Mouse (Mus musculus) heart, postnatal 0 days (tissue): ENCODE measurements at regions not wholly inside any gene's neighbourhood (a gene's known extent, or its start where the extent isn't known, plus 50 kb on each side); places are given as distances from the start of the nearest gene placed in this dataset.

Experiments
- ATAC-seq: fragments of 200-750 bp; cut with Nextera tagmentation; 2 replicates; pipeline ENCODE4 v1.8.0; 2017; ENCODE audit warnings: low read depth, moderate number of reproducible peaks, moderate library complexity; ENCODE audit not compliant: insufficient read depth
- DNase-seq: peaks from one replicate; pipeline ENCODE4 v3.0.0-alpha.2; 2016; ENCODE audit warnings: low spot score
- H3K27ac ChIP-seq: fragments of 300-500 bp; sonication (generic); 2 replicates; pipeline ENCODE4 v1.5.1; 2014; ENCODE audit warnings: low read depth, mild to moderate bottlenecking
- H3K27me3 ChIP-seq: fragments of 300-500 bp; sonication (generic); 2 replicates; pipeline ENCODE4 v1.6.1; 2014; ENCODE audit warnings: low read length, mixed read lengths; ENCODE audit not compliant: control insufficient read depth, insufficient read depth
- H3K36me3 ChIP-seq: fragments of 300-500 bp; sonication (generic); replicated peaks from 2 replicates; pipeline ENCODE4 v1.6.1; 2014; ENCODE audit warnings: low read length, mixed read lengths; ENCODE audit not compliant: control insufficient read depth, insufficient read depth
- H3K4me1 ChIP-seq: fragments of 300-500 bp; sonication (generic); 2 replicates; pipeline ENCODE4 v1.6.1; 2014; ENCODE audit warnings: antibody characterized with exemption; ENCODE audit not compliant: control insufficient read depth, insufficient read depth
- H3K4me2 ChIP-seq: fragments of 300-500 bp; sonication (generic); 2 replicates; pipeline ENCODE4 v1.6.1; 2014; ENCODE audit warnings: low read depth, mild to moderate bottlenecking, low read length, moderate library complexity
- H3K4me3 ChIP-seq: fragments of 300-500 bp; sonication (generic); 2 replicates; pipeline ENCODE4 v1.5.1; 2014; ENCODE audit warnings: low read depth, low read length
- H3K9ac ChIP-seq: fragments of 300-500 bp; sonication (generic); replicated peaks from 2 replicates; pipeline ENCODE4 v1.6.1; 2014; ENCODE audit warnings: low read depth, low read length, mixed read lengths
- H3K9me3 ChIP-seq: fragments of 300-500 bp; sonication (generic); replicated peaks from 2 replicates; pipeline ENCODE4 v1.6.1; 2016; ENCODE audit warnings: low read length; ENCODE audit not compliant: control insufficient read depth
- CTCF ChIP-seq: IDR thresholded peaks from 2 replicates; pipeline ENCODE4 v1.5.1; 2016; ENCODE audit warnings: antibody characterized with exemption, control low read depth, low read depth
- EP300 ChIP-seq: IDR thresholded peaks from 2 replicates; pipeline ENCODE4 v1.6.1; 2016; ENCODE audit warnings: antibody characterized with exemption, low read depth
- WGBS: fragments of 180-500 bp; shearing (Covaris S2); extraction: QIAGEN DNeasy Blood & Tissue Kit; methylation state at CpG from one replicate; pipeline ENCODE4 v1.1.7; 2014; 5-methylcytosine and 5-hydroxymethylcytosine counted together

GRCm38 (mm10) chr11:44049253-44049976, 148.4 kb upstream of the Adra1b start:
- Histone ChIP-seq H3K4me3 (no peak overlapping the region), H3K4me1 (no peaks in the 10 kb centered on the region), H3K9me3 (no peaks in the 10 kb centered on the region), H3K27ac (no peak overlapping the region), H3K9ac (no peak overlapping the region), H3K4me2 (no peak overlapping the region), H3K36me3 (no peaks in the 10 kb centered on the region), H3K27me3 (no peaks in the 10 kb centered on the region)
- ATAC-seq (no peak), DNase-seq (no peak)
- TF ChIP-seq EP300 (no peak), CTCF (no peak)
- 62% methylated on average over 5 of the region's 5 CpGs for WGBS

DNA sequence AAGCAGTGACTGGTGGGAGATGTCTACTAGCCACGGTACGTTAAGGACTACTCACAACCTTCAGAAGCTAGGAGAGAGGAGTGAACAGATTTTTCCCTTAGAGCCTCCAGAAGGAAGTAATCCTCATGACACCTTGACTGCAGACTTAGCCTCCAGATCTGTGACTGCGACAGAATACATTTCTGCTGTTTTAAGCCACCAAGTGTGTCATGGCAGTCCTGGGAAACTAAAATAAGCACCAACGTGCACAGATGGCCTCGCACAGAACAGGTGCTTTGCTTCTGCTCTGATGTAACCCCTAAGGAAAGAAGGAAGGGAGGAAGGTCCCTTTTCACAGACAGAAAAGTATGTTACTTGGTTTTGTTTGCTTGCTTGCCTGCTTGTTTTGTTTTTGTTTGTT, 151.5 kb upstream of the Adra1b start:
- H3K36me3 ChIP-seq, result no peaks in the 10 kb centered on the region
- H3K4me3 ChIP-seq, result no peak overlapping the region
- WGBS, result 81% methylated on average over 5 of the region's 5 CpGs
- H3K27ac ChIP-seq, result no peak overlapping the region
- no peaks in the 10 kb centered on the region for H3K9me3 ChIP-seq
- ATAC-seq, result no peak
- no peak for TF ChIP-seq CTCF
- no peak for TF ChIP-seq EP300
- no peaks in the 10 kb centered on the region for H3K27me3 ChIP-seq
- H3K4me2 ChIP-seq, result no peak overlapping the region
- DNase-seq, result no peak
- H3K9ac ChIP-seq, result no peak overlapping the region
- H3K4me1 ChIP-seq, result no peaks in the 10 kb centered on the region

DNA sequence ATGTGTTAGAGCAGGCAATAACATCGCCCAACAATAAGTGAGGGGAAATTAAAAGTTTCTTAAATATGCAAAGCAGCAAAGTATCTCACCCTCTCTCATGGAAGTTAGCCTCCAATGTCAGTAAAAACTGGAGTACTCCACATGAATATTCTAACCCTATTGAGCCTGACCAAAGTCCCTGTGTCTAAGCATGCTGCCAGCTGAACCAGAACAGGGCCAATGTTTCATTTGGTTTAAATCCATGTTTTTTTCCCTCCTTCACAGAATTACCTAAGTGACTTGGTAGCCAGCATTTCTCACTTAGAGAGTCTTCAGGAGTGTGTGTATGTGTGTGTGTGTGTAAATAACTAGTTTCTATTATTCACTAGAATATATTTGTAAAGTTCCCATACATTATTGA, 161.4 kb upstream of the Adra1b start:
- H3K9ac ChIP-seq, result no peak overlapping the region
- ATAC-seq, result no peak
- no peak overlapping the region for H3K27ac ChIP-seq
- no peaks in the 10 kb centered on the region for H3K9me3 ChIP-seq
- 82% methylated on average over 1 of the region's 1 CpGs for WGBS
- no peak overlapping the region for H3K4me2 ChIP-seq
- H3K27me3 ChIP-seq, result no peaks in the 10 kb centered on the region
- no peaks in the 10 kb centered on the region for H3K36me3 ChIP-seq
- no peak overlapping the region for H3K4me3 ChIP-seq
- H3K4me1 ChIP-seq, result no peaks in the 10 kb centered on the region
- TF ChIP-seq CTCF (no peak), EP300 (no peak)
- no peak for DNase-seq

DNA sequence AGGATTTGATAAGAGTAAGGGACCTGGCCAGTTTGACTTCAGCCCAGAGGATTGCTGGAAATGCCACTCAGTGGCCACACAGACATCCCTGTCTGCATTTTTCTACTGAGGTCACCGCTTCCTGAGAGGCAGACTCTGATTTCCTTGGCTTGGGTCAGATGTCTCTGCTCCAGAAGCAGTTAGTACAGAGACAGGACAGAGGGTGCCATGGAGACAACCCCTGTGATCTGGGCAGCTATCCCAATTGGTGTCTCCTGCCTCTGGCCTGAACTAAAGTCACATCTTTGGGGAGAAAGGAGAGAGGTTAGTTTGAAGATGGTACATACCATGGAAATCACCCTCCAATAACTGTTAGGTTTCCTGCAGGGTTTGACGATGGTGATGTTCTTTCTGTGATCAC, 165.2 kb upstream of the Adra1b start:
- Histone ChIP-seq H3K9ac (no peak overlapping the region), H3K27ac (no peak overlapping the region), H3K4me3 (no peak overlapping the region), H3K4me2 (no peak overlapping the region), H3K36me3 (no peaks in the 10 kb centered on the region), H3K27me3 (no peaks in the 10 kb centered on the region), H3K4me1 (no peaks in the 10 kb centered on the region), H3K9me3 (no peaks in the 10 kb centered on the region)
- ATAC-seq, result no peak
- 89% methylated on average over 2 of the region's 2 CpGs for WGBS
- no peak for TF ChIP-seq CTCF
- no peak for TF ChIP-seq EP300
- DNase-seq, result no peak

GRCm38 (mm10) chr11:44083716-44084115, 182.7 kb upstream of the Adra1b start:
- H3K9ac ChIP-seq, result no peak overlapping the region
- no peak overlapping the region for H3K27ac ChIP-seq
- DNase-seq, result no peak
- no peak overlapping the region for H3K4me3 ChIP-seq
- no peak for ATAC-seq
- no peak overlapping the region for H3K4me2 ChIP-seq
- H3K36me3 ChIP-seq, result no peaks in the 10 kb centered on the region
- no peak for TF ChIP-seq CTCF
- no peak for TF ChIP-seq EP300
- WGBS, result 56% methylated on average over 3 of the region's 3 CpGs
- no peaks in the 10 kb centered on the region for H3K4me1 ChIP-seq
- H3K27me3 ChIP-seq, result no peaks in the 10 kb centered on the region
- no peaks in the 10 kb centered on the region for H3K9me3 ChIP-seq

DNA sequence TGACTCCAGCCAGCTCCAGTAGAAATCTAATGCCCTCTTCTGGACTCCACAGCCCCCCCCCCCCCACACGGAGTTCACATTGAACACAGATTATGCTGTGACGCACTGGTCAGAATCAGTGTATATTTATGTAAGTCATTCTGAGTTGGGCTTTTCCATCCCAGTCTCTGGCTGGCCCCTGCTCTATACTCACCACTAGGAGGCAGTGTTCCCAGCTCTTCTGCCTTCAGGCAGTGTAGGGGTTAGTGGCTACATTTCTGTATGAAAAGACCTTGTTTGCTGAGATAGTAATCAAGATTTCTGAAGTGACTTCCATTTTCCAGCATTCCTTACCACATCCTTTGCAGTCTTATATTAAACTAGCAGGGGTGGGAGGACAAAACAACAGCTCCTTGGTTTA, 185.9 kb upstream of the Adra1b start:
- Histone ChIP-seq H3K9ac (no peak overlapping the region), H3K27me3 (no peaks in the 10 kb centered on the region), H3K4me1 (no peaks in the 10 kb centered on the region), H3K4me2 (no peak overlapping the region), H3K27ac (no peak overlapping the region), H3K4me3 (no peak overlapping the region), H3K9me3 (no peaks in the 10 kb centered on the region), H3K36me3 (no peaks in the 10 kb centered on the region)
- ATAC-seq, result no peak
- WGBS, result 61% methylated on average over 2 of the region's 2 CpGs
- TF ChIP-seq CTCF (peak; percentile 35), EP300 (no peak)
- no peak for DNase-seq
